Mouse (Mus musculus): ENCODE data around the gene Smu1. TPM values are rescaled to one million over a fixed set of nuclear protein-coding genes. Genes with fewer than 3 reads are reported as not detected.
"Not testable (repeated sequence)": the region's sequence is repeated elsewhere in the genome, so short reads cannot be mapped to it uniquely, and the experiment has no call there.

Smu1 gene
- polyA plus RNA-seq (2012; rRNA removed): 47.0 and 49.8 TPM in 2 replicates

DNA sequence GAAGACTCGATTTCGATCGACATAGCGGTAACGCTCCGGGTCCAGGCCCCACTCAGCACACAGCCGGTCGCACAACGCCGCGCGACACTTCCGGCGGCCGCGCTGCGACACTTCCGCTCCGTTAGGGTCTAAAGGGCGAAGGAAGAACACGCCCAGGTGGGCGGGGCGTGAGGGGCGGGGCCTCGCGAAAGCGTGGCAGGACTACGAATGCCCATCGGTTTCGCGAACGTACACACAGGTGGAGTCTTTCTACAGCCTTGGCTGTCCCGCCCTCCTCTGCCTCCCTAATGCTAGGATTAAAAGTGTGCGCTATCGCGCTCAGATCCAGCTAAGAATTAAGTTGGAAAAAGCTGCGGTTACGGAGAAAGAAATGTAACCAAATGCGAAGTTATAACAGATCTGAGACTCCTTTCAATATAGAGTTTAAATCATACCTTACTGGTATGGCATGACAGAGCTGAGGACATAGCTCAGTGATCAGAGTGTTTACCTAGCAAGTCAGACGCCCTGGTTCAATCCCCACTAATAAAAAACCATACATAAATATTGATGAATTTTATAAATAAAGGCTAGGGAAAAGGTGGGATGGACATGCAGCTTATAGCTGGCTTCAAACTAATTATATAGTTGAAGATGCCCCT is at the start of gene Smu1:
Gene Smu1, minus strand, starts transcription at position 144 of the 641 bp plus-strand sequence.
- H3K4me1 ChIP-seq (ENCODE audit: control insufficient read depth, insufficient read depth, low read length): no peaks in the 10 kb centered on the region
- H3K27ac ChIP-seq (ENCODE audit: insufficient read depth, low read length): no peak within 1 kb of the TSS
- H3K4me3 ChIP-seq (ENCODE audit: insufficient read depth, low read length): peak within 1 kb of the TSS; percentile 81
- TF ChIP-seq CTCF (IDR thresholded peaks at IDR 0.05; ENCODE audit: extremely low read depth, insufficient read depth, low read length) (no peak), POLR2A (IDR thresholded peaks at IDR 0.05; ENCODE audit: extremely low read depth, insufficient read depth, low read length) (peak; percentile 76)

- no peak overlapping the region for H3K27ac ChIP-seq (ENCODE audit: insufficient read depth, low read length)
- no peaks in the 10 kb centered on the region for H3K4me1 ChIP-seq (ENCODE audit: control insufficient read depth, insufficient read depth, low read length)
- no peak overlapping the region for H3K4me3 ChIP-seq (ENCODE audit: insufficient read depth, low read length)
- TF ChIP-seq CTCF (IDR thresholded peaks at IDR 0.05; ENCODE audit: extremely low read depth, insufficient read depth, low read length): no peak
- TF ChIP-seq POLR2A (IDR thresholded peaks at IDR 0.05; ENCODE audit: extremely low read depth, insufficient read depth, low read length): no peak
Observed at GRCm38 (mm10) chr4:40807382-40807781, 49.7 kb upstream of the Smu1 start.

GRCm38 (mm10) chr4:40805401-40805800 is 47.7 kb upstream of the Smu1 start:
- Histone ChIP-seq H3K27ac (ENCODE audit: insufficient read depth, low read length) (no peak overlapping the region), H3K4me1 (ENCODE audit: control insufficient read depth, insufficient read depth, low read length) (no peaks in the 10 kb centered on the region), H3K4me3 (ENCODE audit: insufficient read depth, low read length) (no peak overlapping the region)
- no peak for TF ChIP-seq CTCF (IDR thresholded peaks at IDR 0.05; ENCODE audit: extremely low read depth, insufficient read depth, low read length)
- TF ChIP-seq POLR2A (IDR thresholded peaks at IDR 0.05; ENCODE audit: extremely low read depth, insufficient read depth, low read length): no peak

DNA sequence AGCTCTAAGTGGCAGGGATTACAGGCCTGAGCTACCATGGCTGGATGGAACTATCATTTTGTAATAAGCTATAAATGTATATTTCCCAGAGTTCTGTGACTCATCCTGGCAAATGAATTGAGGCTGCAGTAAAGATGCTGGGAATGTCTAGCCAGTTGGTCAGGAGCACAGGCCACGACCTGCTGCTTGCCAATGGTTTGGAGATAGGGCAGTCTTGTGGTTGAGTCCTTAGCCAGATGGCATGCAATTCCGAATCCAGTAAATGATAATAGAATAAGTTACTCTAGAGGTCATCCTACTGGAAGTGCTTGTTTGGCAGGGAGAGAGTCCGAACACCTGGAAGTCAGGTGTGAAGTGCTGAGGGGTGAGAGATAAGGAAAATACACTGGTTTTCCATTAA is 45.1 kb upstream of the Smu1 start:
- no peak overlapping the region for H3K27ac ChIP-seq (ENCODE audit: insufficient read depth, low read length)
- H3K4me3 ChIP-seq (ENCODE audit: insufficient read depth, low read length): no peak overlapping the region
- TF ChIP-seq CTCF (IDR thresholded peaks at IDR 0.05; ENCODE audit: extremely low read depth, insufficient read depth, low read length): no peak
- TF ChIP-seq POLR2A (IDR thresholded peaks at IDR 0.05; ENCODE audit: extremely low read depth, insufficient read depth, low read length): no peak
- H3K4me1 ChIP-seq (ENCODE audit: control insufficient read depth, insufficient read depth, low read length): no peaks in the 10 kb centered on the region

DNA sequence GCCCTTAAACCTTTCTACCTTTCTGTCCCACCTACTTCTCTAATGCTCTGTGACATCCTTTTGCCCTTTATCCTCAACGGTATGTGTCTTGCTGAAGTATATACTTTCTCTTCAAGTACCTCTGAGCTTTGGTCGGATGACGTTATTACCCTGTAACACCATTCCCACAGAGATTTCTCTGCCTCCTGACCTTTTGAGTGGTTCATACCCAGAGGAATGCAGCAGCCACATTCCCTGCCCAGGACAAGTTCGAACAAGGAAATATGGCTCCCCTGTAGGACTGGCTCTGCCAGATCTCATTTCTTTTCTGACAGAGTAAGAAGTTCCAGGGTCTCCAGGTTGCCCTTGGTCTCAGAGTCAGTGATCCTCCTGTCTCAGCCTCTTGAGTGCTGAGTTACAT is 44.2 kb upstream of the Smu1 start:
- no peak overlapping the region for H3K4me3 ChIP-seq (ENCODE audit: insufficient read depth, low read length)
- H3K4me1 ChIP-seq (ENCODE audit: control insufficient read depth, insufficient read depth, low read length): no peaks in the 10 kb centered on the region
- H3K27ac ChIP-seq (ENCODE audit: insufficient read depth, low read length): no peak overlapping the region
- no peak for TF ChIP-seq CTCF (IDR thresholded peaks at IDR 0.05; ENCODE audit: extremely low read depth, insufficient read depth, low read length)

- Histone ChIP-seq H3K4me3 (ENCODE audit: insufficient read depth, low read length) (no peak overlapping the region), H3K4me1 (ENCODE audit: control insufficient read depth, insufficient read depth, low read length) (no peaks in the 10 kb centered on the region), H3K27ac (ENCODE audit: insufficient read depth, low read length) (no peak overlapping the region)
- TF ChIP-seq CTCF (IDR thresholded peaks at IDR 0.05; ENCODE audit: extremely low read depth, insufficient read depth, low read length) (no peak), POLR2A (IDR thresholded peaks at IDR 0.05; ENCODE audit: extremely low read depth, insufficient read depth, low read length) (no peak)
Observed at GRCm38 (mm10) chr4:40800873-40801272, 43.1 kb upstream of the Smu1 start.

DNA sequence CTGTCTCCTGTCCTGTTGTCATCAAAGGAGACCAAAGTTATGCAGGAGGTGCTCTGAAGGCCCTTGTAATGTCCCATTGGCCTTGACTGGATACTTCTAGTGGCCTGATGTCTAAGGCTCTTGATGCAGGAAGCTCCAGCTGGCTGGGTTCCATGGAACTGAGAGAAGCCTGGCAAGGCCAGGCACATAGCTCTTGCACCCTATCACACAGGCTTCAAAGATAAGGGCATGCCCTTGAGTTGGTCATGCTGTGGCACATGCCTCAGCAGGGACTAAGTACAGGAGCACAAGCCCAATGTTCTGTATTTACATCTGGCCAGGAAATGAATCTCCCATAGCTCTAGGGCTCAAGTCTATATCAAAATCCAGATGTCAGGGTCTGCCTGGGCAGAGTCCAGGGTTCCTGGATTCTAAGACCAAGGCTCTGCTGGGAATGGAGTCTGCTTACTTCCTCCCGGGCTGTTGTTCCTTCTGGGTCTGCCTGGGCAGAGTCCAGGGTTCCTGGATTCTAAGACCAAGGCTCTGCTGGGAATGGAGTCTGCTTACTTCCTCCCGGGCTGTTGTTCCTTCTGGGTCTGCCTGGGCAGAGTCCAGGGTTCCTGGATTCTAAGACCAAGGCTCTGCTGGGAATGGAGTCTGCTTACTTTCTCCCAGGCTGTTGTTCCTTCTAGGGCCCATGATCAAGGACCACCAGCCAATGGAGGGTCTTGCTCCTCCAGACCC is 41.3 kb upstream of the Smu1 start:
- not testable (repeated sequence) for H3K4me3 ChIP-seq (ENCODE audit: insufficient read depth, low read length); H3K27ac ChIP-seq (ENCODE audit: insufficient read depth, low read length); H3K4me1 ChIP-seq (ENCODE audit: control insufficient read depth, insufficient read depth, low read length)

DNA sequence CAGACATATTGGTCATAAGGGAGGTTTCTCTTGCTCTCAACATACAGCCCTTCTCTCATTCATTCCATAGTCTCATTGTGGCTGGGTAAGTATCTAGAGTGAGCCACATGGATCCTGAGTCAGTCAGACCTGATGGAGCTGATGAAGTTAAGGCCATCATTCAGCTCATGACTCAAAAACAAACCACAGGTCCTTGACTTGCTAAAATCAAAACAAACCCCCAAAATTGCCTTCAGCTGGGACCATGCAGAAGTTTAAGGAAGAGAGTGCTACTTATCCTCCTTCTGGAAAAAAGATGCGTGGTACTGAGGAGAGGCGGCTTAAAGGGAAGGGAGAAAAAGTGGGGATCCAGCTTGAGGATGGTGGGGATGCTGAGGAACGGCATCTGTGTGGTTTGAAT is 38.0 kb upstream of the Smu1 start:
- TF ChIP-seq CTCF (IDR thresholded peaks at IDR 0.05; ENCODE audit: extremely low read depth, insufficient read depth, low read length) (no peak), POLR2A (IDR thresholded peaks at IDR 0.05; ENCODE audit: extremely low read depth, insufficient read depth, low read length) (no peak)
- Histone ChIP-seq H3K4me1 (ENCODE audit: control insufficient read depth, insufficient read depth, low read length) (no peaks in the 10 kb centered on the region), H3K4me3 (ENCODE audit: insufficient read depth, low read length) (no peak overlapping the region), H3K27ac (ENCODE audit: insufficient read depth, low read length) (no peak overlapping the region)

DNA sequence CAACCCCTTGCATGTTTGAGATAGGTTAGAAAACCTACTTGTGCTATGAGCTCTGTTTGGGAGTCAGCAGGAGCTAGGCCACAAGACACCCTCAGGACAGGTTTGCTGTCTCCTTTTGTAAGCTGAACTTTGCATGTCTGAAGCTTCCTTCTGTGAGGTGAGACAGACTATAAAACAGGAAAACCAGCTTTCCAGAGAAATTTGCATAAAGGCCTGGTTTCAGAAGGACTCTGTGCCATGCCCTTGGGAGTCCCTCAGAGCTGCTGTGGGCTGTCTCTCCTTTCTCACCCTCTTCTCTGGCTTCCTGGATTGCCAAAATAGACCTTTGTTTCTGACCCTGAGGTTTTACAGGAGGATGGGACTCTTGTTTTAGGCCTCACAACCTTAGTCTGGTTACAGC is 36.6 kb upstream of the Smu1 start:
- no peak for TF ChIP-seq POLR2A (IDR thresholded peaks at IDR 0.05; ENCODE audit: extremely low read depth, insufficient read depth, low read length)
- TF ChIP-seq CTCF (IDR thresholded peaks at IDR 0.05; ENCODE audit: extremely low read depth, insufficient read depth, low read length): no peak
- H3K27ac ChIP-seq (ENCODE audit: insufficient read depth, low read length): no peak overlapping the region
- no peaks in the 10 kb centered on the region for H3K4me1 ChIP-seq (ENCODE audit: control insufficient read depth, insufficient read depth, low read length)
- no peak overlapping the region for H3K4me3 ChIP-seq (ENCODE audit: insufficient read depth, low read length)

DNA sequence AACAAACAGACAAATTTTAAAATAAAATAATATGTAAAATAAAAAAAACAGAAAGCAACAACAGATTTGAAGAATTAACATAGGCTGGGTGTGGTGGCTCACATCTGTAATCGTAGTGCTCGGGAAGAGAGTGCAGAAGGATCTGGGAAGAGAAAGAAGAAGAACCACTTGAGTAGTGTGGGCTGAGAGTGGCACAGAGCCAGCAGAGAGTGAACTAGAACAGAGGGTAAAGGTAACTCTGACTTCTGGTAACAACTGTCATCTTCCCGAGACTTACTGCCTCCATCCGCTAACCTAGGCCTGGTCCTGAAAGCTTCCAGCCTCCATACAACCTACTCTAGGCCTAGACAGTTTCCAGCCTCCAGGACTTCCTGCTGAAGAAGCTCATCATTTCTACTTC is 33.5 kb upstream of the Smu1 start:
- H3K27ac ChIP-seq (ENCODE audit: insufficient read depth, low read length): no peak overlapping the region
- no peak overlapping the region for H3K4me3 ChIP-seq (ENCODE audit: insufficient read depth, low read length)
- TF ChIP-seq POLR2A (IDR thresholded peaks at IDR 0.05; ENCODE audit: extremely low read depth, insufficient read depth, low read length) (no peak), CTCF (IDR thresholded peaks at IDR 0.05; ENCODE audit: extremely low read depth, insufficient read depth, low read length) (no peak)
- H3K4me1 ChIP-seq (ENCODE audit: control insufficient read depth, insufficient read depth, low read length): no peaks in the 10 kb centered on the region
